Mouse (Mus musculus): Measurements from ENCODE around the gene Palm.

- TF ChIP-seq POLR2A (IDR thresholded peaks at IDR 0.05; ENCODE audit: low read depth, low read length), result no peak
- no peak for TF ChIP-seq CTCF (IDR thresholded peaks at IDR 0.05; ENCODE audit: extremely low read depth, insufficient read depth, insufficient read length, insufficient replicate concordance)
Measured at GRCm38 (mm10) chr10:79843476-79843875, 50.1 kb downstream of the Palm start.
